Mouse (Mus musculus) heart, postnatal 25 days (tissue): ENCODE results near the gene Slc35a3. TPM values are rescaled to one million over a fixed set of nuclear protein-coding genes. Genes with fewer than 3 reads are reported as not detected.
"Not testable (repeated sequence)": the region's sequence is repeated elsewhere in the genome, so short reads cannot be mapped to it uniquely, and the experiment has no call there.

Experiments
- DNase-seq: peaks from one replicate; pipeline ENCODE4 v3.0.0; 2022; ENCODE audit warnings: low spot score
- intact Hi-C: fragments of 180-260 bp; cut with DNase I; formaldehyde crosslinking; loops from one replicate; pipeline ENCODE4 v1.15.1; 2025
- total RNA-seq, 2 experiments: library from RNA; stranded (reverse); gene quantifications; 2 replicates each; pipeline ENCODE4 v1.2.3; 2021

Gene Slc35a3
- 10 to 100 TPM; 13.9 to 14.6 TPM for total RNA-seq

GRCm38 (mm10) chr3:116712436-116712881 lies at the start of gene Slc35a3:
Gene Slc35a3 (minus strand): TSS chr3:116712831.
- intact Hi-C loops, result loop anchor here (1.0 kb wide), 2 partner anchors 50 to 118 kb away; partner anchors contain the start of genes Mfsd14a and Sass6

GRCm38 (mm10) chr3:116752818-116753217 lies 40.2 kb upstream of the Slc35a3 start:
- DNase-seq, result no peak
- intact Hi-C loops, result loop anchor here (5.0 to 10.0 kb wide), 2 partner anchors 161 to 718 kb away; partner anchors contain the start of gene Sass6

More at GRCm38 (mm10) chr3:116712436-116712881, at the start of gene Slc35a3:
- DNase-seq, result no peak

GRCm38 (mm10) chr3:116751191-116751860 lies 38.7 kb upstream of the Slc35a3 start:
- intact Hi-C loops, result loop anchor here (2.0 to 10.0 kb wide), 3 partner anchors 159 to 717 kb away; partner anchors contain the start of gene Sass6
- DNase-seq, result no peak

- DNase-seq, result no peak
- intact Hi-C loops, result loop anchor here (5.0 kb wide), 2 partner anchors 51 to 241 kb away; partner anchors contain the start of gene Rtca
Observed at GRCm38 (mm10) chr3:116748391-116749170, 36.0 kb upstream of the Slc35a3 start.

- not testable (repeated sequence) for DNase-seq
- intact Hi-C loops, result loop anchor here (5.0 kb wide), 2 partner anchors 50 to 240 kb away; partner anchors contain the start of gene Rtca
Observed at GRCm38 (mm10) chr3:116747648-116748047, 35.0 kb upstream of the Slc35a3 start.

GRCm38 (mm10) chr3:116740963-116741362 lies 28.3 kb upstream of the Slc35a3 start:
- no peak for DNase-seq
- intact Hi-C loops, result no loop called here

GRCm38 (mm10) chr3:116740106-116740505 lies 27.5 kb upstream of the Slc35a3 start:
- no peak for DNase-seq
- intact Hi-C loops, result no loop called here

GRCm38 (mm10) chr3:116737326-116737731 lies 24.7 kb upstream of the Slc35a3 start:
- intact Hi-C loops, result no loop called here
- DNase-seq, result no peak

GRCm38 (mm10) chr3:116729483-116730174 lies 17.0 kb upstream of the Slc35a3 start:
- DNase-seq, result no peak
- intact Hi-C loops, result no loop called here

GRCm38 (mm10) chr3:116726807-116727206 lies 14.2 kb upstream of the Slc35a3 start:
- peak; percentile 9 for DNase-seq
- intact Hi-C loops, result no loop called here

- intact Hi-C loops, result no loop called here
- no peak for DNase-seq
Observed at GRCm38 (mm10) chr3:116723496-116724481, 11.2 kb upstream of the Slc35a3 start.

- DNase-seq, result no peak
- intact Hi-C loops, result no loop called here
Observed at GRCm38 (mm10) chr3:116722980-116723379, 10.3 kb upstream of the Slc35a3 start.

- intact Hi-C loops, result no loop called here
- no peak for DNase-seq
Observed at GRCm38 (mm10) chr3:116718951-116719350, 6.3 kb upstream of the Slc35a3 start.

GRCm38 (mm10) chr3:116713031-116713430 lies 400 bp upstream of the Slc35a3 start:
- intact Hi-C loops, result no loop called here
- no peak for DNase-seq

- intact Hi-C loops, result loop anchor here (1.0 kb wide), 2 partner anchors 50 to 118 kb away; partner anchors contain the start of genes Mfsd14a and Sass6
- DNase-seq, result peak; percentile 64
Observed at GRCm38 (mm10) chr3:116711624-116712435, 801 bp downstream of the Slc35a3 start.

- intact Hi-C loops, result no loop called here
- DNase-seq, result no peak
Observed at GRCm38 (mm10) chr3:116710941-116711340, 1.7 kb downstream of the Slc35a3 start.

GRCm38 (mm10) chr3:116705637-116706204 lies 6.9 kb downstream of the Slc35a3 start:
- intact Hi-C loops, result no loop called here
- DNase-seq, result no peak

- no peak for DNase-seq
- intact Hi-C loops, result no loop called here
Observed at GRCm38 (mm10) chr3:116703835-116704234, 8.8 kb downstream of the Slc35a3 start.
